Mouse (Mus musculus) heart, postnatal 0 days (tissue): ENCODE measurements at regions not wholly inside any gene's neighbourhood (a gene's known extent, or its start where the extent isn't known, plus 50 kb on each side); places are given as distances from the start of the nearest gene placed in this dataset.

ENCODE experiments used
- ATAC-seq: fragments of 200-750 bp; cut with Nextera tagmentation; 2 replicates; pipeline ENCODE4 v1.8.0; 2017; ENCODE audit warnings: low read depth, moderate number of reproducible peaks, moderate library complexity; ENCODE audit not compliant: insufficient read depth
- DNase-seq: peaks from one replicate; pipeline ENCODE4 v3.0.0-alpha.2; 2016; ENCODE audit warnings: low spot score
- H3K27ac ChIP-seq: fragments of 300-500 bp; sonication (generic); 2 replicates; pipeline ENCODE4 v1.5.1; 2014; ENCODE audit warnings: low read depth, mild to moderate bottlenecking
- H3K27me3 ChIP-seq: fragments of 300-500 bp; sonication (generic); 2 replicates; pipeline ENCODE4 v1.6.1; 2014; ENCODE audit warnings: low read length, mixed read lengths; ENCODE audit not compliant: control insufficient read depth, insufficient read depth
- H3K36me3 ChIP-seq: fragments of 300-500 bp; sonication (generic); replicated peaks from 2 replicates; pipeline ENCODE4 v1.6.1; 2014; ENCODE audit warnings: low read length, mixed read lengths; ENCODE audit not compliant: control insufficient read depth, insufficient read depth
- H3K4me1 ChIP-seq: fragments of 300-500 bp; sonication (generic); 2 replicates; pipeline ENCODE4 v1.6.1; 2014; ENCODE audit warnings: antibody characterized with exemption; ENCODE audit not compliant: control insufficient read depth, insufficient read depth
- H3K4me2 ChIP-seq: fragments of 300-500 bp; sonication (generic); 2 replicates; pipeline ENCODE4 v1.6.1; 2014; ENCODE audit warnings: low read depth, mild to moderate bottlenecking, low read length, moderate library complexity
- H3K4me3 ChIP-seq: fragments of 300-500 bp; sonication (generic); 2 replicates; pipeline ENCODE4 v1.5.1; 2014; ENCODE audit warnings: low read depth, low read length
- H3K9ac ChIP-seq: fragments of 300-500 bp; sonication (generic); replicated peaks from 2 replicates; pipeline ENCODE4 v1.6.1; 2014; ENCODE audit warnings: low read depth, low read length, mixed read lengths
- H3K9me3 ChIP-seq: fragments of 300-500 bp; sonication (generic); replicated peaks from 2 replicates; pipeline ENCODE4 v1.6.1; 2016; ENCODE audit warnings: low read length; ENCODE audit not compliant: control insufficient read depth
- CTCF ChIP-seq: IDR thresholded peaks from 2 replicates; pipeline ENCODE4 v1.5.1; 2016; ENCODE audit warnings: antibody characterized with exemption, control low read depth, low read depth
- EP300 ChIP-seq: IDR thresholded peaks from 2 replicates; pipeline ENCODE4 v1.6.1; 2016; ENCODE audit warnings: antibody characterized with exemption, low read depth
- WGBS: fragments of 180-500 bp; shearing (Covaris S2); extraction: QIAGEN DNeasy Blood & Tissue Kit; methylation state at CpG from one replicate; pipeline ENCODE4 v1.1.7; 2014; 5-methylcytosine and 5-hydroxymethylcytosine counted together

DNA sequence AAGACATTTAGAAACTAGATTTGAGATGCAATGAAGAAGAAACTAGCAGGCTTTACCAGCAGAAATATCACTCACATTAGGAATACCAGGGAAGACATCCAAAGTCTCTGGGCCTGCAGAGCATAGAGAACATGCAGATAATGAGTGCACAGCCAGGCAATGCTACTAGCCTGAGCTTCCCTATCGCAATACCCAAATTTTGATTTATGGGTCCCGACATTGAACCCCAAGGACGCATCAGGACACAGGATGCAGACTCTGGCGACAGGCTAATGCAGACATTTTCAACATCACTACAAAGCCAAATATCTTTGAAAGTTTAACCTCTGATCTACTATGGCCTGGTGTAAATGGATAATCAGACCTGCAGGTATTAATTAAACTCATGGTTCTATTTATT is 273.1 kb upstream of the Arid1b start:
- Histone ChIP-seq H3K36me3 (no peaks in the 10 kb centered on the region), H3K27ac (no peak overlapping the region), H3K4me2 (no peak overlapping the region), H3K27me3 (no peaks in the 10 kb centered on the region), H3K9me3 (no peaks in the 10 kb centered on the region), H3K9ac (no peak overlapping the region), H3K4me3 (no peak overlapping the region), H3K4me1 (0 out of 2 replicates have a peak, but pooled peaks cover 5% of the 10 kb centered on the region)
- WGBS, result 89% methylated on average over 4 of the region's 4 CpGs
- DNase-seq, result no peak
- ATAC-seq, result no peak
- TF ChIP-seq CTCF, result no peak
- TF ChIP-seq EP300, result no peak

DNA sequence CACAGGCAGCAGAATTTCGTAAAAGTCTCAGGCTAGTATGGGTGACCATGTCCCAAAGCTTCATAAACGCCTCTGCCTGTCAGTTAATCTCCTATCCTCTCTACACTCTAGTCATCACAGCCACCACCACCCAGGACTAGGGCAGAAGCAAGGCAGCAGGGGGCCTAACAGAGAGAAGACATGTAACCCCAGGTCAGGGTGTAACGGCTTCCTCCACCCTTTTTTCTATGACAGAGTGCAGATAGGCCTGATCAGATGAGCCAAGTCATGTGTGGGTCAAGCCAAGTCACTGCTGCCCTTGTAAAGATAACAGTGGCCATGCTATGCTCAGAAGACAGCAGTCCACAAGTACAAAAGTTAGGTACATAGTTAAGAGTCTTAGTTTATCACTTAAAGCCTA is 270.1 kb upstream of the Arid1b start:
- DNase-seq, result no peak
- ATAC-seq, result no peak
- H3K4me1 ChIP-seq, result 0 out of 2 replicates have a peak, but pooled peaks cover 9% of the 10 kb centered on the region
- no peak for TF ChIP-seq EP300
- no peak for TF ChIP-seq CTCF
- H3K4me2 ChIP-seq, result no peak overlapping the region
- no peak overlapping the region for H3K27ac ChIP-seq
- 66% methylated on average over 3 of the region's 3 CpGs for WGBS
- no peaks in the 10 kb centered on the region for H3K27me3 ChIP-seq
- no peaks in the 10 kb centered on the region for H3K9me3 ChIP-seq
- H3K4me3 ChIP-seq, result no peak overlapping the region
- H3K36me3 ChIP-seq, result no peaks in the 10 kb centered on the region
- H3K9ac ChIP-seq, result no peak overlapping the region

DNA sequence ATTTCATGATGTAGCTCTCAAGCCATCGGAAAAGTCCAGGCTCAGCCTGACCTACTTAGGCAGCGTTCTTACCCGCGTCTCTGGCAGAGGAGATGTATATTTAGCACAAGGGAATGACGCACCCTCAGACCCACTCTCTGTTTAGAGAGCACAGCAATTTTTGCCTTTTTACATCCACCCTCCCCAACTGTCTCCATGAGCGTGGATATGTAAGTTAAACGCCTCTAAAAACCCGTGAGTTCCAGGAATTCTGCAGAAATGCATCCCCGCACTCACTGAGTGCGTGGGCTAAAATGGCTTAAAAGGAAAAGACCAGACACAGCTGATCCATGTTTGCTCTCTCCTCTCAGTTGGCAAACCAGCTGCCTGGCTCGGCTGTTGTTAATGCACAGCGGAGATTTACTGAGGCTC is 267.8 kb upstream of the Arid1b start:
- TF ChIP-seq CTCF, result no peak
- TF ChIP-seq EP300, result no peak
- no peaks in the 10 kb centered on the region for H3K27me3 ChIP-seq
- DNase-seq, result peak; percentile 64
- H3K36me3 ChIP-seq, result no peaks in the 10 kb centered on the region
- H3K4me2 ChIP-seq, result peak overlapping the region; percentile 20; the same call in 1 of the 2 replicates
- H3K9me3 ChIP-seq, result no peaks in the 10 kb centered on the region
- peak; percentile 72 for ATAC-seq
- 0 out of 2 replicates have a peak, but pooled peaks cover 9% of the 10 kb centered on the region for H3K4me1 ChIP-seq
- 0 out of 2 replicates have a peak overlapping the region, but pooled peaks have one; percentile 15 for H3K27ac ChIP-seq
- no peak overlapping the region for H3K4me3 ChIP-seq
- 50% methylated on average over 12 of the region's 12 CpGs for WGBS
- H3K9ac ChIP-seq, result no peak overlapping the region

- no peak for ATAC-seq
- no peaks in the 10 kb centered on the region for H3K4me1 ChIP-seq
- no peak overlapping the region for H3K4me2 ChIP-seq
- no peaks in the 10 kb centered on the region for H3K27me3 ChIP-seq
- H3K4me3 ChIP-seq, result no peak overlapping the region
- H3K9me3 ChIP-seq, result no peaks in the 10 kb centered on the region
- H3K9ac ChIP-seq, result no peak overlapping the region
- 49% methylated on average over 5 of the region's 5 CpGs for WGBS
- H3K27ac ChIP-seq, result no peak overlapping the region
- no peaks in the 10 kb centered on the region for H3K36me3 ChIP-seq
- no peak for DNase-seq
- TF ChIP-seq EP300 (no peak), CTCF (no peak)
Observed at GRCm38 (mm10) chr17:4734412-4734881, 259.7 kb upstream of the Arid1b start.

GRCm38 (mm10) chr17:4735185-4735584 is 258.9 kb upstream of the Arid1b start:
- Histone ChIP-seq H3K4me1 (no peaks in the 10 kb centered on the region), H3K36me3 (no peaks in the 10 kb centered on the region), H3K27ac (peak overlapping the region; percentile 7; the same call in 1 of the 2 replicates), H3K27me3 (no peaks in the 10 kb centered on the region), H3K9ac (no peak overlapping the region), H3K9me3 (no peaks in the 10 kb centered on the region), H3K4me2 (no peak overlapping the region), H3K4me3 (no peak overlapping the region)
- TF ChIP-seq EP300 (no peak), CTCF (no peak)
- ATAC-seq, result peak; percentile 67
- DNase-seq, result no peak
- 42% methylated on average over 1 of the region's 1 CpGs for WGBS

- H3K4me2 ChIP-seq, result no peak overlapping the region
- H3K9ac ChIP-seq, result no peak overlapping the region
- H3K27me3 ChIP-seq, result no peaks in the 10 kb centered on the region
- 65% methylated on average over 3 of the region's 3 CpGs for WGBS
- no peaks in the 10 kb centered on the region for H3K36me3 ChIP-seq
- no peaks in the 10 kb centered on the region for H3K4me1 ChIP-seq
- no peak overlapping the region for H3K27ac ChIP-seq
- no peaks in the 10 kb centered on the region for H3K9me3 ChIP-seq
- H3K4me3 ChIP-seq, result no peak overlapping the region
- TF ChIP-seq CTCF (no peak), EP300 (no peak)
- DNase-seq (no peak), ATAC-seq (no peak)
Observed at GRCm38 (mm10) chr17:4736689-4737088, 257.4 kb upstream of the Arid1b start.
